Mouse (Mus musculus) right cerebral cortex, postnatal 4 days (tissue): ENCODE data around the gene Ephb2.

Source experiments
- DNase-seq: peaks from one replicate; pipeline ENCODE4 v3.0.0-alpha.2; 2022

Gene Ephb2

GRCm38 (mm10) chr4:136695696-136696095, 140.1 kb downstream of the Ephb2 start:
- no peak for DNase-seq

- no peak for DNase-seq
Measured at GRCm38 (mm10) chr4:136690034-136690433, 145.8 kb downstream of the Ephb2 start.

GRCm38 (mm10) chr4:136688113-136688512, 147.7 kb downstream of the Ephb2 start:
- no peak for DNase-seq

- no peak for DNase-seq
Measured at GRCm38 (mm10) chr4:136685431-136685869, 150.3 kb downstream of the Ephb2 start.

GRCm38 (mm10) chr4:136684485-136684884, 151.3 kb downstream of the Ephb2 start:
- DNase-seq: peak; percentile 33

GRCm38 (mm10) chr4:136680641-136681040, 155.1 kb downstream of the Ephb2 start:
- no peak for DNase-seq

GRCm38 (mm10) chr4:136679221-136679620, 156.6 kb downstream of the Ephb2 start:
- no peak for DNase-seq

- DNase-seq: peak; percentile 93
Measured at GRCm38 (mm10) chr4:136678480-136678879, 157.3 kb downstream of the Ephb2 start.

- DNase-seq: no peak
Measured at GRCm38 (mm10) chr4:136675439-136675838, 160.3 kb downstream of the Ephb2 start.

GRCm38 (mm10) chr4:136672335-136673090, 163.3 kb downstream of the Ephb2 start:
- DNase-seq: no peak

- DNase-seq: no peak
Measured at GRCm38 (mm10) chr4:136667757-136668156, 168.0 kb downstream of the Ephb2 start.

- DNase-seq: peak; percentile 51
Measured at GRCm38 (mm10) chr4:136666002-136666401, 169.8 kb downstream of the Ephb2 start.

GRCm38 (mm10) chr4:136665068-136665467, 170.7 kb downstream of the Ephb2 start:
- DNase-seq: peak; percentile 58

- DNase-seq: no peak
Measured at GRCm38 (mm10) chr4:136657914-136658313, 177.9 kb downstream of the Ephb2 start.

GRCm38 (mm10) chr4:136653692-136654234, 182.0 kb downstream of the Ephb2 start:
- no peak for DNase-seq

GRCm38 (mm10) chr4:136653019-136653418, 182.8 kb downstream of the Ephb2 start:
- no peak for DNase-seq

- no peak for DNase-seq
Measured at GRCm38 (mm10) chr4:136652528-136652910, 183.3 kb downstream of the Ephb2 start.

- DNase-seq: peak; percentile 42
Measured at GRCm38 (mm10) chr4:136651882-136652527, 183.8 kb downstream of the Ephb2 start.

GRCm38 (mm10) chr4:136651357-136651811, 184.4 kb downstream of the Ephb2 start:
- peak; percentile 64 for DNase-seq

- DNase-seq: no peak
Measured at GRCm38 (mm10) chr4:136650261-136650660, 185.5 kb downstream of the Ephb2 start.

- no peak for DNase-seq
Measured at GRCm38 (mm10) chr4:136649480-136650196, 186.2 kb downstream of the Ephb2 start.

GRCm38 (mm10) chr4:136648922-136649479, 186.8 kb downstream of the Ephb2 start:
- DNase-seq: peak; percentile 94

- no peak for DNase-seq
Measured at GRCm38 (mm10) chr4:136638890-136639289, 196.9 kb downstream of the Ephb2 start.
